Mouse (Mus musculus): ENCODE data around the gene Commd3.

Commd3 gene

GRCm38 (mm10) chr2:18724462-18724861 lies 52.3 kb downstream of the Commd3 start:
- no peak for DNase-seq
